Mouse (Mus musculus) ES-Bruce4 (cell line): ENCODE results near the gene Nceh1.

Experiments
- CTCF ChIP-seq: IDR thresholded peaks from one replicate; pipeline ENCODE4 v1.8.1; 2011; ENCODE audit warnings: low read depth, low read length
- POLR2A ChIP-seq: IDR thresholded peaks from one replicate; pipeline ENCODE4 v1.8.1; 2011; ENCODE audit warnings: low read length; ENCODE audit not compliant: insufficient read depth

GRCm38 (mm10) chr3:27269151-27269550 is 86.4 kb downstream of the Nceh1 start:
- TF ChIP-seq CTCF: no peak
- TF ChIP-seq POLR2A: no peak
